Mouse (Mus musculus) adrenal gland, postnatal 14 days (tissue): Measurements from ENCODE around the gene Gm47985. TPM values are rescaled to one million over a fixed set of nuclear protein-coding genes. Genes with fewer than 3 reads are reported as not detected.
"Not testable (repeated sequence)": the region's sequence is repeated elsewhere in the genome, so short reads cannot be mapped to it uniquely, and the experiment has no call there.

Experiments
- DNase-seq: peaks from one replicate; pipeline ENCODE4 v3.0.0; 2021; ENCODE audit warnings: mixed read lengths
- long read RNA-seq, 2 experiments: library from polyadenylated mRNA; stranded (forward); transcript quantifications; one replicate each; pipeline ENCODE4 v2.0.0; 2021
- total RNA-seq: library from RNA; stranded (reverse); gene quantifications from 2 replicates; pipeline ENCODE4 v1.2.3, GENCODE M21; 2021

Gm47985 gene
- not detected in 2 replicates for total RNA-seq
- long read RNA-seq, experiment 1, result 0 reads
- long read RNA-seq, experiment 2, result 0 reads

DNA sequence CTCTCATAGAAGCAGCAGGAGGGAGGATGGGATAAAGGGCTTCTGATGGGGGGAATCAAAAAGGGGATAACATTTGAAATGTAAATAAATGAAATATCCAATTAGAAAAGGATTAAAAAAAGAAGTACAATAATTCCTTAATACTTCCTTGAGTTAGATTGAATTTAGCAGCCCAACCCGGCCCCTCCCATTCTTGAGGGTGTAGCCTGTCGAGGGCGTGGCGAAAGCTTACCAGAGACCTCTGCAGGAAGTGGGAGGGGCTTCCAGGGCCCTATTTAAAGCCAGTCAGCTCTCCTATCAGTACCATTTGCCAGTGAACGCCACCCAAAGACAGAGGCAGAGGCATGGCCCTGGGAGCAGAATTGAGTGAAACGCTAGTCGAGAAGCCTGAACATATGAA, at the start of gene Gm47985:
Gm47985 (plus strand) TSS at position 272 of the 400 bp plus-strand sequence.
- not testable (repeated sequence) for DNase-seq

DNA sequence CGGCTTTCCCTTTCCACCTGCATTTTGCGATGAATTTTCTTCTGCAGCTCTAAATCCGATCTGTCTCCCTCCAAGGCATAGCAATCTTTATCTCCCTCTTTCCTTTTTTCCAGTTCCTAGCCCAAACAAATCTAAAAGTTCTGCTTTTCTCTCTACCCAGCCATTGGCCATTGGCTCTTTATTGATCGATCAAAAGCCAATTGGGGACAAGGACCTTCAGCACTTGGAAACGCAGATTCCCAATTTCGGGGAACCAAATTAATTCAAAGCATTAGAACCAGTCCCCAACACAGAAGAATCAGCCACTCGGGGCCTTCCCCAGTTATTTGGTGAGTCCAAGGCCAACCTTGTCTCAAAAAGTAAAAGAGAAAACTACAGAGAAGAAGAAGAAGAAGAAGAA, 49.7 kb upstream of the Gm47985 start:
- no peak for DNase-seq

DNA sequence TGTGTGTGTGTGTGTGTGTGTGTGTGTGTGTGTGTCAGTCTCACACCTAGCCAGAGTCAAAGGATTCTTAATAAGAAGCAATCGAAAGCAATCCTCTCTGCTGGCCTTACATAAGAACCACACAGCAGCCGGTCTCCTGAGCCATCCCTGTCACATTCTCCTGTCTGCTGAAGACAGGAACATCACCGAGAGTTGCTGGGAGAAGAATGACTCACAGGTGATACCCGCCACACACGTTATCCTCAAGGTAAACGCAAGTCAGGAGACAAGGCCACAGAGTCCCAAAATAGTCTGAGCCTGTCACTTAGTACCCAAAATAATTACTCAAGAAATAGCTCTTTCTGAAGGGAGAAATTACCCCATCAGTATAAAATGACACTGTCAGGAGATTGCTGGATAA, 43.9 kb upstream of the Gm47985 start:
- no peak for DNase-seq

DNA sequence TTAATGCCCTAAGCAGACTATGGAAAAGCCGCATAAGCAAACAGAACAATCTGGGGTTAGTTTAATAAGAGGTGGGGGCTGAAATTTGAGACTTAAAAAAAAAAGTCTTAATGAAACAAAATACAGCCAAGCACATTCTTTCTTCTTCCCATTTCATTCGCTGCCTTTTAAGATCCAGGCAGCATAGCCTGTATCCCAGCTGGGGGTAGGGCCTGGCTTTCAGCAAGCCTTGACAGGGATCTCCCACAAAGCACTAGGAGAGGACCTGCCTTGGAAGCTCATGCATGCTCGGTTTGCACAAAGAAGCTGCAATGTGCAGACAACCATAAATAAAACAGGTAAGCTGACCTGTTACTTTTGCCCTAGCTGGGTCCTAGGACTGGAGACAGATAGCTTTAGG, 41.4 kb upstream of the Gm47985 start:
- DNase-seq, result no peak

- DNase-seq, result no peak
These were observed 37.7 kb upstream of the Gm47985 start for GRCm38 (mm10) chr1:151144471-151145146.

DNA sequence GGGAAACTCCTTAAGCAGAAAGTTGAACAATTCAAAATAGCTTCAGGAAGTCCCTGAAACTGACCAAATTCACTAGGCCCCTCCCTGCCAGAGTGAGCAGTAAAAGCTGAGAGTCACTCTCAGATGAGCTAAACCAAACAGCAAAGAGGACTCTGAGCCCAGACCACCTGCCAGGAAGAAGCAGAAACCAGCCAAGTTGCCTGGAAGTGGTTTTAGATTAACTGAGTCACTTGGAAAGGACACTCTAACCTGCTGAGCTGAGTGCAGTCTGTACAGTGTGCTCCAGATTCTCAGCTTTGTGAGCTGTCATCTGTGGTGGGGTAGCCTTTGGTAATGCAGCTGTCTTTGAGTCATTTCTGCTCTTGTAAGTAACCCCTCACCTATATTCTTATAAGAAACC, 34.5 kb upstream of the Gm47985 start:
- no peak for DNase-seq

DNA sequence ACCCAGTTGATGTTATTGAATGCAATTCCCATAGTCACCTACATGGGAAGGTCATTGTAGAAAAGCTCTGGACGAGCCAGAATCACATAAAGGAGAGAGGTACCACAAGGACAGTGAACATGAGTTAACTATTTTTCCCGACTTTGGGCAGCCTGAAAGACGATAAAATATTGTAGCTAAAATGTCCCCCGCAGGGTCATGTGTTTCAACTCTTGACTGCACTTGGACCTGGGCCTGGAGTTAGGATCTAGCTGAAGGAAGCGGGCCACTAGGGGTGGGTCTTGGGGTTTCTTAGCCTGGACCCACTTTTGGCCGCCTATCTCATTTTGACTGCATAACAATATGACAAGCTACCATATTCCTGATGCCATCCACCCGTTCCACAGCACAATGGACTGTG, 32.1 kb upstream of the Gm47985 start:
- peak; percentile 15 for DNase-seq

- DNase-seq, result no peak
These were observed 31.2 kb upstream of the Gm47985 start for GRCm38 (mm10) chr1:151151089-151151488.

DNA sequence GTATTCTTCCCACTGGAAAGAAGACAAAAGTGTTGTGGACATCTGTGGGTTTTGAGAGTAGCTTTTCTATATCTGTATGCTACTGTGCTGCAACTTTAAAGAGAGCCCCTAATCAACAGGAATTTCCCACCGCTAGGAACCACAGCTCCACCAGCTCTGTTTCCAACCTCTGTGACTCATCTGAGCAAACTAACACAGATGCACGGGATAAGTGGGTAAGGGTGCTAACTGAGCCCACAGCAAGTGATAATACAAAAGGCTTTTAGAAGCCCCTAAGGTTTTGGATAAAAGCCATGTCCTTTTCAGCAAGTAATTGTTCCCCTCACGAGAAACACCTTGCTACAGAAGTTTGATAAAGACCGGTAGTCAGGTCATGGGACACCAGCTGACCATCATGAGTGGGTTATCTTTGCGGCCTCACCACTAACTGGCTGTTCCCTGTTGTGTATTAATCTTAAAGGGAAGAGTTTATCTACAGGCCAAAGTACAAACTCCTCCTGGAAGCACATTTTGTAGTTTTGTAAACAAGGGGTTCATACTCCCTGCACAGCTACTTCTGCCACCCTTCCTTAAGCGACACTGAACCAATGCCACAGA, 29.2 kb upstream of the Gm47985 start:
- no peak for DNase-seq

GRCm38 (mm10) chr1:151154131-151154530, 28.2 kb upstream of the Gm47985 start:
- not testable (repeated sequence) for DNase-seq

- DNase-seq, result no peak
These were observed 26.2 kb upstream of the Gm47985 start for GRCm38 (mm10) chr1:151156129-151156528.

DNA sequence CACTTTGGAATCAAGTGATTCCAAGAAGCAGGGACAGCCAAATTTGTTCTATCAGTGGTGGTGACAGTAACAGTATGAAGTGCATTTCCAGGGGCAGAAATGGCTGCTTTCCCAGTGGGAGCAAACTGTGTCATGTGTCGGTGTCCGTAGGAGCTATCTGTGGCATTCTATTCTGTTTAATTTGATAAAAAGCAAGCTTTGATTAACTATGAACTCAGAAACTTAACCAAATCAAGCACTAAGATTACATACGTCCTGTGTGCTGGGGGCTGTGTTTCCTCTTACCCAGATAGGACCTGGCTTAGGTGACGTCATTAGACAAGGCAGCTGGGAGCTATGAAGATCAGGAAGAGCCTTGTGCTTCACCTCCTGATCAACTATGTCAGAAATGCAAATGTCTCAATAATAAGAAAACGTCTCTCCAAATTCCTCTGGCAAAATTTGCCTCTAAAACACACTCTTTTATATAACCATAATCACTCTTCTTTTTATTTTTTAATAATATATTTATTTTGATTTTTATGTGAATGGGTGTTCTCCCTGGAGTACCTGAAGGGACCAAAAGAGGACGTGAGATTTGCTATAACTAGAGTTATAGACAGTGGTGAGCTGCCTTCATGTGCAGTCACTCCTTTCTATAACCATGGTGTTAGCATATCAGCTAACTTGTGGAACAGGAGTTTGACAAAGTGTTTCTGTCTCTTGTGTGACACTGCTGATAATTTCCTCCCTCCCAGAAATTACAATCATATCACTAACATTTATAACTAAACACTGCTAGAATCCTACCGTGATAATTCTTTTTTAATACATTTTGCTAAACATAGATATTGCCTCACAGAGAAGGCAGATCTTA, 25.3 kb upstream of the Gm47985 start:
- DNase-seq, result no peak

- DNase-seq, result no peak
These were observed 24.1 kb upstream of the Gm47985 start for GRCm38 (mm10) chr1:151157963-151158856.

- DNase-seq, result no peak
These were observed 23.4 kb upstream of the Gm47985 start for GRCm38 (mm10) chr1:151158857-151159510.

GRCm38 (mm10) chr1:151166031-151166430, 16.3 kb upstream of the Gm47985 start:
- no peak for DNase-seq

DNA sequence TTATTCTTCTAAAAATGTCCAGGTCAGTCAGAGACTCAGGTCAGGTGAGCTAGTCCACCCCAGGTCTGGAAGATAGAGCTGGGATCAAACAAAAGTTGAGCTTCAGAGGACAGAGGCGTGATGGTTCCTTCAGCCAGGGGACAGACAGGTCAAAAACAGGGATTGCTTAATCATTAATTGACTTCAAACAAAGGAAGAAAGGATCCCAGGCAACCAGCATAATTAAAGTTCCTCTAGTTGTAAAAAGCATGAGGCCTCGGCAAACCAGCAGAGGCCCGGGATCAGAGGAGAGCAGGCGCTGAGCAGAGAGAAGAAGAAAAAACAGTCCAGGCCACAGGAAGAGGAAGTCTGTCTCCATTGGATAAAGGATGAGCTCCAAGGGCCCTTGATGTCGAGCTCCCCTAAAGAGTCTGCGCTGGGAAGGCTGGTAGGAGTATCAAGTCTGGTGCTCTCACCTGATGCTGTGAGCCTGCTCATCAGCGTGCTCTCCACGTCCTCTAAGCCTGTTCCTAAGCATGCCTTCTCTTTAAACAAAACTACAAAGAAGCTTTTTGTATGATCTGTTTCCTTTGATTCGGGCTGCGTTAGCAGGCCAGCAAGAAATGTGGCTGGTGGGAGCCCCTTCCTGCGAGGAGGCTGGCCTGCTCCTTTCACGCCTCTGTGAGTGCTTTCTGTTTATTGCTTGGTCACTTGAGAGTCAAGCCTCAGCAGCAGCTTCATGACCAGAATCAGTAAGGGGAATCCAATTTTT, 14.9 kb upstream of the Gm47985 start:
- no peak for DNase-seq

DNA sequence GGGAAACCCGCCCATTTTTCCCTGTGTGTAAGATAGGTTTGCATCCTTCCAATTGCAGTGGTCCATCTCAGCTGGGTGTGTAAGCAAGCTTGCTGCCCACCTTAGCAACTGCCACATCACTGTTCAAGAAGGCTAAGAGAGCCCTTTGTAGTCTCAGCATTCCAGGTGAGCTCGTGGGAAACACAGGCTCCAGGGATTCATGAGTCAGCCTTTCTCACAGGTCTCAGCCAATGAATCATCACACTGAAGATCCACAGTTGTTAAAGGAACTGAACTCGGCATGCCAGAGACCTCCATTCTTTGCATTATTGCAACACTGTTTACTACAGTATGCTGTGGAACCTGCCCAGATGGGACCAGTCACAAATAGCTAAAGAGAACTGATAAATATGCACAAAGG, 13.7 kb upstream of the Gm47985 start:
- no peak for DNase-seq

- DNase-seq, result peak; percentile 12
These were observed 10.5 kb upstream of the Gm47985 start for GRCm38 (mm10) chr1:151171572-151172461.
